Mouse (Mus musculus) thymus, adult 18-20 months (tissue): ENCODE data around the gene Jag2.
A peak's percentile ranks its signal among the peaks of the same experiment; 100 is the strongest.

Experiments used
- DNase-seq, 2 experiments: peaks; one replicate each; pipeline ENCODE4 v3.0.0; 2022; ENCODE audit warnings: mixed read lengths in 2 of 2

Gene Jag2

GRCm38 (mm10) chr12:112898351-112898750, 31.2 kb downstream of the Jag2 start:
- no peak for DNase-seq

GRCm38 (mm10) chr12:112897522-112898212, 31.9 kb downstream of the Jag2 start:
- no peak for DNase-seq

DNA sequence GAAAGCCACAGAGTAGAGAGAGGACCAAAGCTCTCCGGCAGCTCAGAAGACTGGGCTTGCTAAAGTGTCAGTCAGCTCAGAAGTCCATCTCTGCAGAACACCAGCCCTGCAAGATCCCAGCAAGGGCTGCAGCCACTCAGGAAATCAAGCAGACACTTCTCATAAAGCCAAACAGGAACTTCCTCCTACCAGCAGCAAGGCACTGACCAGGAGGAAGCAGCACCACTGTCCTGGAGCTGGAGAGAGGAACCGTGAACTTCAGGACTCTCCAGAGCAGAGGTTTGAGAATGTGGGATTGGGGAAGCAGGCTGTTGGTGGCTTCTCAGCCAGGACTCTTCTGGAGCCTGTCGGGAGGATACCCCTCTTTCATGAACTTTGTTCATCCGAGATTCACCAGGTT, 34.6 kb downstream of the Jag2 start:
- DNase-seq = no peak

GRCm38 (mm10) chr12:112894303-112894884, 35.2 kb downstream of the Jag2 start:
- DNase-seq = no peak

DNA sequence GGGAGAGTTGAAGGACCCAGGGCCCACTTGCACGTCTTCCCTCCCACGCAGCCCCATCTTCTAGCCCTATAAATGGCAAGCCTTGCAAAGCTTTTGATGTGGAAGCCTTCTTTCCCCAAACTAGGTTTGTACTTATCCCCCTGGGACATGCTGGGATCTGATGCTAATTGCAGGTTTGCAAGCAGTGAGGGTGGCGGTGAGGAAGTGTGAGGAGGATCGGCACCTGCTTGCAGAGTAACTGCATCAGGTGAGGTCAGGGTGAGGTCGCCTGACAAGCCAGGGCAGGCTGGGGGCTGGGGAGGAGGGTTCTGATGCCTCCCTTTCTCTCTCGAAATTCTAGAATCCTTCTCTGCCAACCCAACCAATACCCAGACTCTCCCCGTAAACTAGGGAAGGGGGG, 44.1 kb downstream of the Jag2 start:
- DNase-seq = no peak

GRCm38 (mm10) chr12:112881301-112881815, 48.2 kb downstream of the Jag2 start:
- no peak for DNase-seq

DNA sequence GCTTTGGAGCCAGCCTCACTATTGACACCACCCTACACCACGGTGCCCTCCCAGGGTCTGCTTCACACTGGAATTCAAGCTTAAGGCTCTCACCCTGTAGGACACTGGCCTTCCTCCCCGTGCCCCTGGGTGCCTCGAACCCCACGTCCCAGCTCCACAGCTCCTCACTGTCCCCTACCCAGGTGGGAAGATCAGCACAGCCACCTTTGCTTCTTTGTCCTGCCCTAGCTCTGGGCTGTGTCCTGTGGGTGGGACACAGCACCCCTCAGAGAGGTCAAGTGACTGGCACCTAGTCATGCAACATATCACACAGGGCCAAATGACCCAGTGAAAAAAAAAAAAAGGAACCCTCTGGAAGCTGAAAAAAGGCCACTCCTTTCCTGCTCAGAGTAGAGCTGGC, 48.9 kb downstream of the Jag2 start:
- no peak for DNase-seq

DNA sequence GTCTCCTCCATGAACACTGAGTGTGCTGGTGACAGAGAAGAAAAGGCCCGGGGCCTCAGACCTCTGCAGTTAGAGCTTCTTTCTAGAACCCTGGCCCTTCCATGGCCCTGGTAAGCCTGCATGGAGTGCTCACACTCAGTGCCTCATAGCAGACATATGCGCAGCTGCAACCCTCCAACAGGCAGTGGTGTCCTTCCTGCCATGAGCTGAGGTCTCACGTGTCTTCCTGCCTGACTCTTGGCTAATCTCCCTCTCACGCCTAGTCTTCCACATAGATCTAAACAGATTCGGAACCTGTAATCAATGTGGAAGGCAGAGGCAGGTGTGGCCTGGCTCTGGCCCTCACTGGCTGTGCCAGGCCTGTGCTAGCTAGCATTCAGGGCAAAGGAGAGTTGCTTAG, 49.8 kb downstream of the Jag2 start:
- no peak for DNase-seq

DNA sequence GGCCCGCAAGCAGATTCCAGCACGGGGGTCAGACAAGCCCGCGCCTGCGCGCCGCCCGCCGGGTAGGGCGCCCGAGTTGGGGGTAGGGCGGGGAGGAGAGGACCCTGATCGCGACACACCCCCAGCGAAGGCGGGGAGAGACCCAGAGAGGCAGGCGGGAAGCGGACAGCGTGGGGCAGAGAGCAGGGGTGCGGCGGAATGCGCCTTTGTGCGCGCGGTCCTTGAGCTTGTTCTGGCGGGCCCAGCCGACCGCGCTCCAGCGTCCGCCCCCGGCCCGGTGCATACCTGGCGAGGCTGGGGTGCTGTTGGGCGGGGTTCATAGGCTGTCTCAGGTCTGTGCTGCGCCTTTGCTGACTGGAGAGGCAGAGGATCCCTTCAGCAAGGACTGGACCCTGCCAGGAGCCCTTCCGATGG, 52.0 kb downstream of the Jag2 start:
- peak in 1 of 2 experiments; percentile 44 for DNase-seq

DNA sequence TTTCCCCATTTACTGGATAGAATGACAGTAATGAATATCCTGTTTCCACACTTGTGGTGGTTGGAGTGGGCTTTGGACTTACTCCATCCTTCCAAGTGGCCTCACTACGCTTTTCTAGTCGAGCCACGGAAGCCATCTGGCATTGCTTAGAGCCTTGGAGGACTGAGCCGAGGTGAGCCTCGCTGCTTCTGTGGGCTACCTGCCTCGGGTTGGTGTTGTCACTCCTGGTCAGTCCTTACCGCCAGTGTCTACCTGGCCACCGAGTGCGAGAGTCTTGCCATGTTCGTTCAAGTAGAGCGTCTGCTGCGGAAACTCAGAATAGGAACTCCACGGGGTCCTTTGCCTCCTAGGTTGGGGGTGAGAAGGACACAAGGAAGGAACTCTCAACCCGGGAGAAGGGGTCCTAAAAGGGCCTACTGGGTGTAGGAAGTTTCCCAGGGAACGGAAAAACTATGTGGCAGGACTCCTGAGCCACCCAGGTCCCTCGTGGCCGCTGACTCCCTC, 52.5 kb downstream of the Jag2 start:
- no peak for DNase-seq

DNA sequence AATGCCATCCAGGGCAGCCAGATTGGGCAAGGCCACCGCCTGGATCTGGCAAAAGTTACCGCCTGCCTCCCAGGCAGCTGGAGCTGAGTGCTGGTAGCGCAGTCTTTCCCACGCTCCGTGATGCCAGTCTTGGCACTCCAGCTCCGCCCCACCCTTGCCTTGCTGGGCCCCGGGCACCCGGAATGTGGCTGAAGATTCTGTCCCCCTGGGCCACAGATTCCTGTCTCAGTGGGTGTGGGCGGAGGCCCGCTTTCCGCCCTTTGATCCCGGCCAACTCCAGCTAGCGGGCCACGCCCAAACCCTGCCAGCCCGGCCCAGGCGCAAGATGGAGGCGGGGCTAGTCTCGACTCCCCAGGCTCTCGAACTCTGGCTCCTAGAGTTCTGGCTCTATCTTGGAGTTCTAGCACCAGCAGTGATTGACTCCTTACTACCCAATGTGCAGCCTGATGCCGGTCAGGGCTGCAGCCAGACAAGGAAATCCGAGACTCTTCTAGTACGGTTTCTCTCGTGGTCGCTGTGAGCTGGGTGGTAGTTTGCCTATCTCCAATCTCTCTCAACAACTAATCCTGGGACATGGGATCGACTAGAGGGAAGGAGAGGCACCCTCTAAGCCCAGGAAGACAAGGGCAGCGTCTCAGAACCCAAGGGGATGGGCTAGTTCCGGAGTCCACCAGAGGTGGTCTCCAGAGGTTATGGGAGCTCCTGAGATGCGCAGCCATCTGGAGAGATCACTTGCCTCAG, 53.1 kb downstream of the Jag2 start:
- DNase-seq = no peak

GRCm38 (mm10) chr12:112875225-112876013, 54.2 kb downstream of the Jag2 start:
- DNase-seq = peak; percentile 70 to 76

- DNase-seq = no peak
Measured at GRCm38 (mm10) chr12:112874199-112874598, 55.4 kb downstream of the Jag2 start.

- DNase-seq = peak in 1 of 2 experiments; percentile 73
Measured at GRCm38 (mm10) chr12:112873452-112874190, 56.0 kb downstream of the Jag2 start.

- DNase-seq = peak in 1 of 2 experiments; percentile 28
Measured at GRCm38 (mm10) chr12:112872991-112873390, 56.6 kb downstream of the Jag2 start.

GRCm38 (mm10) chr12:112871272-112871671, 58.3 kb downstream of the Jag2 start:
- DNase-seq = no peak

GRCm38 (mm10) chr12:112870775-112871174, 58.8 kb downstream of the Jag2 start:
- DNase-seq = peak in 1 of 2 experiments; percentile 58

GRCm38 (mm10) chr12:112869783-112870204, 59.8 kb downstream of the Jag2 start:
- peak in 1 of 2 experiments; percentile 53 for DNase-seq

- peak in 1 of 2 experiments; percentile 70 for DNase-seq
Measured at GRCm38 (mm10) chr12:112868178-112869087, 61.1 kb downstream of the Jag2 start, which contains the start of gene Gpr132. Gpr132 (minus strand) TSS chr12:112868228.

- no peak for DNase-seq
Measured at GRCm38 (mm10) chr12:112867106-112867674, 62.4 kb downstream of the Jag2 start.
